Mouse (Mus musculus) liver, embryonic 14.5 days (tissue): ENCODE data around the gene Rcor3. TPM values are rescaled to one million over a fixed set of nuclear protein-coding genes. Genes with fewer than 3 reads are reported as not detected.

Experiments used
- ATAC-seq: fragments of 200-750 bp; cut with Nextera tagmentation; 2 replicates; pipeline ENCODE4 v1.8.0; 2017; ENCODE audit warnings: moderate number of reproducible peaks, mild to moderate bottlenecking, moderate library complexity; ENCODE audit not compliant: insufficient read depth
- DNase-seq, 3 experiments: peaks; one replicate each; pipeline ENCODE4 v3.0.0-alpha.2; 2012 to 2013; ENCODE audit warnings: low read depth in 3 of 3, low spot score in 3 of 3
- H3K27ac ChIP-seq: fragments of 300-500 bp; sonication (generic); 2 replicates; pipeline ENCODE4 v1.5.1; 2014; ENCODE audit warnings: moderate library complexity, mild to moderate bottlenecking, control low read depth, inconsistent platforms
- H3K27me3 ChIP-seq: fragments of 300-500 bp; sonication (generic); 2 replicates; pipeline ENCODE4 v1.6.1; 2014; ENCODE audit warnings: mild to moderate bottlenecking, low read length, moderate library complexity; ENCODE audit not compliant: control insufficient read depth, insufficient read depth
- H3K36me3 ChIP-seq: fragments of 300-500 bp; sonication (generic); replicated peaks from 2 replicates; pipeline ENCODE4 v1.6.1; 2014; ENCODE audit warnings: low read depth; ENCODE audit not compliant: control insufficient read depth, insufficient read depth
- H3K4me1 ChIP-seq, 2 experiments: fragments of 200-500 bp in 1 of 2; fragments of 300-500 bp in 1 of 2; sonication (generic) in 1 of 2; replicated peaks; 2 replicates each; pipeline ENCODE4 v1.6.1; 2012 to 2014; ENCODE audit warnings: antibody characterized with exemption in 1 of 2, inconsistent platforms in 1 of 2, low read length in 1 of 2; ENCODE audit not compliant: control insufficient read depth in 2 of 2, insufficient read depth in 2 of 2
- H3K4me2 ChIP-seq: fragments of 300-500 bp; sonication (generic); 2 replicates; pipeline ENCODE4 v1.6.1; 2014; ENCODE audit warnings: low read depth, mild to moderate bottlenecking, control low read depth, moderate library complexity
- H3K4me3 ChIP-seq, 2 experiments: fragments of 200-500 bp in 1 of 2; fragments of 300-500 bp in 1 of 2; sonication (generic) in 1 of 2; 2 replicates each; pipeline ENCODE4 v1.5.1; 2012 to 2014; ENCODE audit warnings: low read depth in 2 of 2, low read length in 2 of 2, mild to moderate bottlenecking in 2 of 2, control low read depth in 1 of 2, inconsistent platforms in 1 of 2, moderate library complexity in 1 of 2; ENCODE audit not compliant: insufficient read depth in 1 of 2
- H3K9ac ChIP-seq: fragments of 300-500 bp; sonication (generic); replicated peaks from 2 replicates; pipeline ENCODE4 v1.6.1; 2014; ENCODE audit warnings: mild to moderate bottlenecking, control low read depth, moderate library complexity
- H3K9me3 ChIP-seq: fragments of 300-500 bp; sonication (generic); 2 replicates; pipeline ENCODE4 v1.6.1; 2016; ENCODE audit warnings: low read length, mixed read lengths; ENCODE audit not compliant: control insufficient read depth
- CTCF ChIP-seq: IDR thresholded peaks from 2 replicates; pipeline ENCODE4 v1.5.1; 2016; ENCODE audit warnings: antibody characterized with exemption, low read depth, control low read depth
- EP300 ChIP-seq: IDR thresholded peaks from 2 replicates; pipeline ENCODE4 v1.6.1; 2016; ENCODE audit warnings: antibody characterized with exemption, low read depth
- WGBS: fragments of 180-500 bp; shearing (Covaris S2); extraction: QIAGEN DNeasy Blood & Tissue Kit; methylation state at CpG from one replicate; pipeline ENCODE4 v1.1.7; 2014; ENCODE audit not compliant: insufficient replicate concordance; 5-methylcytosine and 5-hydroxymethylcytosine counted together
- polyA plus RNA-seq, 2 experiments: library from polyadenylated mRNA; depleted of rRNA in 1 of 2; stranded (reverse) in 1 of 2; unstranded in 1 of 2; fragments of >200 nt; fragmentation: Nextera tagmentation in 1 of 2; extraction: Ambion mirVana in 1 of 2; gene quantifications; 2 replicates each; pipeline versions ENCODE4 v1.2.1 to v1.2.3; 2012 to 2014

Gene Rcor3
- polyA plus RNA-seq, 2 experiments: 6.9 to 9.1 TPM

DNA sequence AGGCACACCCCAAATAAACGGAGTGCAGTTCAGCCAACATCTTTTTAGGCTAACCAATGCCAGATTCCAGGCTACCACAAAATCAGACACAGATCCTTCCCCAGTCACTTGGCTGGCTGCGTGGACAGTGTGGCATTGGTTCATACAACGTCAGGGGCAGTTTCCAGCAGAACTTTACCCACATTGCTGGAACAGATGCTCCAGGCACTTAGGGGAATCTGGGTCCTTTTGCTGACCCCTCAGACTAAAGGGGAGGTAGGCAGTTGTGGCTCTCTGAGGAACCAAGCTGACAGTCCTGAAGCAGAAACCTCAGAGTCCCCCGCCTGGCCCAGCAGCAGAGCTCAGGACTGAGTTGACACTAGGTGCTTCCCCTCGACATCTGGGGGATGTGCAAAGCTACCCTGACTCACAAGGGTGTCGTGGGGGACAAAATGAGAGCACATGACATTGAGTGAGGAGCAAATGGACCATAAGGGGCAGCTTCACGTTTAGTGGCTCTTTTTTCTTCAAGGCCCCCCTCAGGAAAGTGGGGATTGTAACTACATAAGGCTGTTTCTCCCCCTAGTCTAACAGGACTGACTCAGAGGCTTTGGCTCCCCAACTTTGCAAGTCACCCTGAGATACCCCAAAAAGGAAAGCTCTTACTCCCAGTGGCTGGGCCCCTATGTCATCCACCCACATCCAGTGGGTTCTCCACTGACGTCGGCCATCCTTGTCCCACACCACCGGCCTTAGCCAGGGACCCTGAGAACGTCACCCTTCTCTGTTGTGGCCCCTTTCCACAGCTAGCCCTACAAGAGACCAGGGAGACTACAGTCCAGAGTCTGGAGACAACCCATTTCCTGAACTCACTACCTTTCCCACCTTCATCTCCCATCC is 46.9 kb downstream of the Rcor3 start:
- ATAC-seq (no peak), DNase-seq (no peak)
- no peak overlapping the region; the same call in 1 of the 2 replicates for H3K27ac ChIP-seq
- peak overlapping the region; percentile 67 to 80 for H3K4me3 ChIP-seq
- H3K27me3 ChIP-seq: no peaks in the 10 kb centered on the region
- no peaks in the 10 kb centered on the region for H3K9me3 ChIP-seq
- H3K4me2 ChIP-seq: peak overlapping the region; percentile 94
- peak overlapping the region; percentile 66 for H3K9ac ChIP-seq
- WGBS: 52% methylated on average over 11 of the region's 11 CpGs
- no peaks in the 10 kb centered on the region for H3K36me3 ChIP-seq
- H3K4me1 ChIP-seq: peaks cover 16 to 18% of the 10 kb centered on the region in 2 experiments
- TF ChIP-seq CTCF (no peak), EP300 (no peak)

GRCm38 (mm10) chr1:192090281-192090680 is 47.6 kb downstream of the Rcor3 start:
- H3K4me3 ChIP-seq: no peak overlapping the region
- no peak for ATAC-seq
- no peaks in the 10 kb centered on the region for H3K27me3 ChIP-seq
- H3K9me3 ChIP-seq: no peaks in the 10 kb centered on the region
- 55% methylated on average over 3 of the region's 3 CpGs for WGBS
- H3K9ac ChIP-seq: no peak overlapping the region
- no peak overlapping the region for H3K27ac ChIP-seq
- H3K4me1 ChIP-seq: peaks cover 16 to 18% of the 10 kb centered on the region in 2 experiments
- no peak for TF ChIP-seq EP300
- TF ChIP-seq CTCF: no peak
- H3K4me2 ChIP-seq: peak overlapping the region; percentile 1
- DNase-seq: no peak
- H3K36me3 ChIP-seq: no peaks in the 10 kb centered on the region

GRCm38 (mm10) chr1:192089208-192090166 is 48.4 kb downstream of the Rcor3 start:
- no peak for TF ChIP-seq CTCF
- no peak for TF ChIP-seq EP300
- WGBS: 68% methylated on average over 9 of the region's 9 CpGs
- Histone ChIP-seq H3K36me3 (no peaks in the 10 kb centered on the region), H3K4me1 (peaks cover 16 to 18% of the 10 kb centered on the region in 2 experiments), H3K9ac (no peak overlapping the region), H3K4me3 (no peak overlapping the region), H3K27me3 (no peaks in the 10 kb centered on the region), H3K4me2 (no peak overlapping the region), H3K9me3 (no peaks in the 10 kb centered on the region), H3K27ac (no peak overlapping the region)
- no peak for DNase-seq
- no peak for ATAC-seq

DNA sequence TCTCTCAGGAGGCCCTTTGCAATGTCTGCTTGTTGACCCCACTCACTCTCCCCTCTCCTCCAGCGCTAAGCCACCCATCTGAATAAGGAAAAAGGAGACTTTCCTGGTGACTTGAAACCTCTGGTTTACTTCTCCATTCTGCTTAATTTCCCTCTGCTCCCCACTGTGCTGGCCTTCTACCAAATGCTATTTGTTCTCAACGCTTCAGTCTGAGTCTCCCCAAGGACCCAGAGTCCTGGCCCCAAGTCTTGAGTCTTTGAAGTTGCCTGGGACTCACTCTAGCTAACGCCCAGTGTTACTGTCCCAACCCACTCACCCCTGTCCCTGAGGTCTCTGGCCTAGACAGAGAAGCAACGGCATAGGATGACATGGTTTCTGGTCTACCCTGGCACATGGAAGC is 49.9 kb downstream of the Rcor3 start:
- Histone ChIP-seq H3K4me1 (peaks cover 16 to 18% of the 10 kb centered on the region in 2 experiments), H3K9ac (no peak overlapping the region), H3K4me3 (no peak overlapping the region), H3K27ac (no peak overlapping the region), H3K36me3 (no peaks in the 10 kb centered on the region), H3K9me3 (no peaks in the 10 kb centered on the region), H3K4me2 (no peak overlapping the region), H3K27me3 (no peaks in the 10 kb centered on the region)
- no peak for DNase-seq
- no peak for ATAC-seq
- 75% methylated on average over 3 of the region's 4 CpGs for WGBS
- no peak for TF ChIP-seq EP300
- TF ChIP-seq CTCF: no peak
